Mouse (Mus musculus): ENCODE measurements around the gene Dera.

DNA sequence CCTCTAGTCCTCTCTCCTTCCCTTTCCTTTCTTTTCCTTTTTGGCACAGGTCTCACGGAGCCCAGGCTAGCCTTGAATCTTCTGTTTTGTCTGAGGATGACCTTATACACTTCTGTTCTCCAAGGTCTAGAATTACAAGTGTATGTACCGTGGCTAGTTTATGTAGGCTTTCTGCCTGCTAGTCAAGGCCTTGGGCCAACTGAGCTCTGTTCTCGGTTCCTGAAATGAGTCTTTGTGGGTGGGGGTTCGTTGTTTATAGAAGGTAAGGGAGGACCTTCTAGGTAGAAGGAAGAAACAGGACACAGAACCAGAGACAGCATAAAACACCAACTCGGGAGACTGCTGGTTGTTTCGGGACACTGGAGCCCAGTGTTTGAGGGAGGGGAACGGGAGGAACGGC lies 20.8 kb downstream of the Dera start:
- TF ChIP-seq FLI1 (IDR thresholded peaks at IDR 0.05; ENCODE audit: low read length) (no peak), GATA1 (IDR thresholded peaks at IDR 0.05; ENCODE audit: borderline replicate concordance, low read length) (no peak)
